Mouse (Mus musculus) kidney, adult 2 months (tissue): ENCODE measurements around the gene Dcdc2b.

Experiments used
- CTCF ChIP-seq: fragments of 200-500 bp; conservative IDR thresholded peaks from 2 replicates; pipeline ENCODE4 v1.5.1; 2011; ENCODE audit warnings: low read depth, mild to moderate bottlenecking, control low read depth, low read length, moderate library complexity, mixed read lengths; ENCODE audit not compliant: insufficient read depth, insufficient read length
- POLR2A ChIP-seq: fragments of 200-500 bp; IDR thresholded peaks from one replicate; pipeline ENCODE4 v1.6.1; 2011; ENCODE audit warnings: low read depth, low read length, control low read depth

GRCm38 (mm10) chr4:129618031-129618430, 4.0 kb upstream of the Dcdc2b start:
- TF ChIP-seq CTCF (no peak), POLR2A (no peak)
